Mouse (Mus musculus) left cerebral cortex, postnatal 10 days (tissue): ENCODE measurements around the gene Sema5a. TPM values are rescaled to one million over a fixed set of nuclear protein-coding genes. Genes with fewer than 3 reads are reported as not detected.
"Not testable (repeated sequence)": the region's sequence is repeated elsewhere in the genome, so short reads cannot be mapped to it uniquely, and the experiment has no call there.

Experiments used
- DNase-seq, 2 experiments: peaks; one replicate each; pipeline ENCODE4 v3.0.0; 2021 to 2022; ENCODE audit warnings: low spot score in 2 of 2, mixed read lengths in 1 of 2; ENCODE audit errors: extremely low spot score in 1 of 2
- intact Hi-C: fragments of 180-260 bp; cut with DNase I; formaldehyde crosslinking; loops from one replicate; pipeline ENCODE4 v1.15.1; 2025
- total RNA-seq, 2 experiments: library from RNA; stranded (reverse); gene quantifications; 2 replicates each; pipeline ENCODE4 v1.2.3; 2021

The Sema5a gene
- 10 to 100 TPM; 31.1 to 31.4 TPM for total RNA-seq

DNA sequence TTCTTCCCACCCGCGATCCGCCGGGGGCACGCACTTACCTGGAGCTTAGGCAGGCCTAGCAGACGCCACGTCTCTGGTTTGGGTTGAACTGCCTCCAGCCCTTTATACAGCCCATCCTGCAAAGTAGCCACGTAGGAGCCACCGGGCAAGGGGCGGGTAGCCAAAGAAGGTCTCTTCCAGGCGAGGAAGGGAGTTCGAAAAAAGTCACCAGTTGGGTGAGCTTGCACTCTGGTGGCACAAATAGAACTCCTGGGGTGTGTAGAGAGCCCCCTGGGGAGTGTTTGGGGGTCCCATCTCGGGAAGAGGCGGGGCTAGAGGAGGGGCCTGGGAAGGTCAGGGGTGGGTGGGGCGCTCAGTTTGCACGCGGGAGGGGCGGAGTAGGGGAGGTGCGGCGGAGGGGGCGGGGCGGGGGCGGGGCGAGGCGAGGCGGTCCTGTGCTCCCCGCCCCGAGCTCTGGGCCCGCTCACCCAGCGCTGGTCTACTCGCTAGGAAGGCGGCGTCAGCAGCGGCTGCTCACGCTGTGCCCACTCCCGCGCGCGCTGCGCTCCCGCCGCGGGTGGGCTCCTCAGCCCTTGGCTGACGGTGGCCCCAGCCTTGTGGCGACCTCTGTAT, at the start of gene Sema5a:
Sema5a (plus strand) TSS at position 467 of the 612 bp plus-strand sequence.
- DNase-seq = peak in 1 of 2 experiments; percentile 83
- intact Hi-C loops = loop anchor here (10.0 kb wide), 2 partner anchors 240 to 630 kb away; no protein-coding TSS in a partner anchor

- intact Hi-C loops = no loop called here
These were observed 46.5 kb upstream of the Sema5a start for GRCm38 (mm10) chr15:32198076-32198475.

GRCm38 (mm10) chr15:32198561-32198960, 46.0 kb upstream of the Sema5a start:
- intact Hi-C loops = no loop called here
- no peak for DNase-seq

More at GRCm38 (mm10) chr15:32198076-32198475, 46.5 kb upstream of the Sema5a start:
- no peak for DNase-seq

GRCm38 (mm10) chr15:32203242-32203641, 41.4 kb upstream of the Sema5a start:
- no peak for DNase-seq
- intact Hi-C loops = loop anchor here (10.0 kb wide), 1 partner anchor 288 kb away; no protein-coding TSS in a partner anchor

DNA sequence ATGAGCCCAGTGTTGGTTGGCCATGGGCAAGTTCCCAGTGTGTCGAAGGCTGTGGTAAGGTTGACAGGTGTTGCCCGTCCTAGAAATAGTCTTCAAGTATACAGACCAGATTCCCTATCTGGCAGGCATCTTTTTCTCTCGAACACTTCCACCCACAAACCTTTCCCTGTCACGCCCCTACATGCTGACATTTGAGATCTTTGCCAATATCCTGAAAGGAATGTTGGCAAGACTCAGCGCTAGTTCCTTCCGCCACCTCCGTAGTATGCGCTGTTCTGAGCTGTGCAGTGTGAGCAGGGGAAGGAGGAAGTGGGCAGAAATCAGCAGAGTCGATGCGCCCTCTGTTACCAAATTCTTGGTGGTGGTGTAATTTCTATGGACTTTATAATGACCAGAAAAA, 39.7 kb upstream of the Sema5a start:
- intact Hi-C loops = loop anchor here (10.0 kb wide), 1 partner anchor 290 kb away; no protein-coding TSS in a partner anchor
- peak in 1 of 2 experiments; percentile 2 for DNase-seq

DNA sequence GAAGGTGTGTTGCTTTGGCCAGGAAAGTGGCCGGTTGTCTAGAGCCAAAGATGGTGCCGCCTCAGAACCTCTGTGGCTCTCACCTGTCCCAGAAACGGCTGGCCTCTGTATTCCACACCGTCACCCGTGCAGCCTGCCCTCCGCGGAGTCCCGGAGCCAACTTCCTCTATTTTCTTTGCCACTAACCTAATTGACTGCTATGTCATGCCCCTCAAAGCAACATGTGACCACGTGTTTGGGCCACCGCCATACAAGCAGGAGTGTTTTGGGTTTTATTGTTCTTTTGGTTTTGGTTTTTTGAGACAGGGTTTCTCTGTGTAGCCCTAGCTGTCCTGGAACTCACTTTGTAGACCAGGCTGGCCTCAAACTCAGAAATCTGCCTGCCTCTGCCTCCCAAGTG, 29.9 kb upstream of the Sema5a start:
- DNase-seq, intact Hi-C loops: not testable (repeated sequence)

- no peak for DNase-seq
These were observed 21.6 kb upstream of the Sema5a start for GRCm38 (mm10) chr15:32223028-32223427.

DNA sequence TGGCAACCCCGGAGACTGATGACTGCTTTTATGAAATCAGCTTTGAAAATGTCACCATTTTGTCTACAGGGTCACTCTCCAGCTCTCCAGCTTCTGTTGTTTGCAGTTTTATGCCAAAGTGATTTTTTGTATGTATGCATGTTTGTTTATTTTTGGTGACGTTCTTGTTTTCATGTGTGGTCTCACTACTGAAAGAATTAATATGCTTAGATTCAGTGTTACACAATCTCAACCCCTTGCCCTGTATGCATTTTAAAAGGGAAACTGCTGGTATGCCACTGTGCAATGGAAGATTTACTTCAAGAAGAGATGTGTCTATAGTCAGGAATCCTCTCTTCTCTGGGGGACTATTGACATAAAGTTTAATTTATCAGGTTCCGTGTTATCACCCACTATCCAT, 19.2 kb upstream of the Sema5a start:
- intact Hi-C loops = no loop called here
- no peak for DNase-seq

More at GRCm38 (mm10) chr15:32223028-32223427, 21.6 kb upstream of the Sema5a start:
- intact Hi-C loops = no loop called here

- intact Hi-C loops = no loop called here
- no peak for DNase-seq
These were observed 18.2 kb upstream of the Sema5a start for GRCm38 (mm10) chr15:32226381-32226780.

GRCm38 (mm10) chr15:32226888-32227395, 17.7 kb upstream of the Sema5a start:
- intact Hi-C loops = no loop called here
- no peak for DNase-seq

GRCm38 (mm10) chr15:32230066-32230465, 14.5 kb upstream of the Sema5a start:
- intact Hi-C loops = no loop called here
- DNase-seq = no peak

GRCm38 (mm10) chr15:32232189-32232588, 12.4 kb upstream of the Sema5a start:
- intact Hi-C loops = no loop called here
- DNase-seq = no peak

- DNase-seq, intact Hi-C loops: not testable (repeated sequence)
These were observed 11.9 kb upstream of the Sema5a start for GRCm38 (mm10) chr15:32232666-32233141.

DNA sequence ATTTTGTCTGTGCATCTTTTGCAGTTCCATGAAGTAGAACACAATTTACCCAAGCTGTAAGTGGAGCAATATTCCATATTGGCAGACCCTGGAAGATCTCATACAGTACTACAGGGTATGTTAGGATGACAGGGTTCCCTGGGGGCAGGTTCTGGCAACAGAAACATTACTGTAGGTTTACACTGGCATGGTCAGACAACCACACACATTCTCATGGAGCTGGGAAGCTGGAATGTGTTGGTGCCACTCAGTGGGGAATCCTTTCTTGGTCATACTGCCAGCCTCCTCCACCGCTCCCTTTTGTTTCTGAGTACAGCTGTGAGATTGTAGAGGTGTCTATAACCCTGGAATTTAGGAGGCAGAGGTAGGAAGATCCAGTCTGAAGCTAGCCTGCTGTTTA, 11.2 kb upstream of the Sema5a start:
- DNase-seq = no peak
- intact Hi-C loops = no loop called here

DNA sequence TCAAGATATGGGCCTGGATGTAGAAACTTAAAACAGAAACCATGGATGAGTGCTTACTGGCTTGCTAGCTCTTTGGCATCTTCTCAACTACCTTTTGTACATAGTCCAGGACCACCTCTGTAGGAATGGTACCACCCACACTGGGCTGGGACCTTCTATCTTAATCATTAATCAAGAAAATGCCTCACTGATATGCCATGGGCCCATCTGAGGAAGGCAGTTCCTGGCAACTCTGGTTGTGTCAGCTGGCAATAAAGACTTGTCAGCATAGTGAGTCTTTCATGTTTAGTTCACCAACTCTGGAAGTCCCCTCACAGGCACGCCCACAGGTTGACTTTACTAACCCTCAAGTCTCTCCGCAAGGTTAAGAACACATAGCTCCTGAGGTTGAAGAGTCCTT, 5.5 kb upstream of the Sema5a start:
- no peak for DNase-seq
- intact Hi-C loops = no loop called here

GRCm38 (mm10) chr15:32240159-32240558, 4.5 kb upstream of the Sema5a start:
- intact Hi-C loops = loop anchor here (10.0 kb wide), 2 partner anchors 235 to 625 kb away; no protein-coding TSS in a partner anchor
- DNase-seq = no peak

DNA sequence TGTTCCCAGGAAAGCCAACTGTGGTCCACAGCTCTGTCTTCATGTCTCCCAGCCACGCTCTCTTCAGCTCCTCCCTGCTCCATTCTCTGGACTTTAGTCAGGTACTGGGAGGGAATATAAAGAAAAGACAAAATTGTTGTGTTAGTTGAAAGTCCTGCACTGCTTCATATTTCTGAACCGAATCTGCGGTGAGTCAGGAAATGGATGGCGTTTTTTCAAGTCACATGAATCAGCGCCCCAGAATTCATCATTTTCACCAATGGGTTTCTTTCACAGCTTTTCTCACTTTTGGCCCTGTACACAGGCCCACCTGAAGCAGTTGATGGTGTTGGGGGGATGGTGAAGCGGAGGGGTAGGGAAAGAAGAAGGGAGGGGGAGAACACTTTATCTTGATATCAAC, 2.9 kb upstream of the Sema5a start:
- intact Hi-C loops = loop anchor here (10.0 kb wide), 2 partner anchors 237 to 627 kb away; no protein-coding TSS in a partner anchor
- no peak for DNase-seq

GRCm38 (mm10) chr15:32243096-32243785, 1.4 kb upstream of the Sema5a start:
- intact Hi-C loops = loop anchor here (10.0 kb wide), 2 partner anchors 238 to 628 kb away; no protein-coding TSS in a partner anchor

GRCm38 (mm10) chr15:32243824-32244223, 786 bp upstream of the Sema5a start:
- no peak for DNase-seq
- intact Hi-C loops = loop anchor here (10.0 kb wide), 2 partner anchors 239 to 629 kb away; no protein-coding TSS in a partner anchor

More at GRCm38 (mm10) chr15:32243096-32243785, 1.4 kb upstream of the Sema5a start:
- peak in 1 of 2 experiments; percentile 67 for DNase-seq
